Mouse (Mus musculus) adipocyte (in vitro differentiated cells): ENCODE data around the gene Kirrel3.

Experiments used
- DNase-seq: peaks from one replicate; pipeline ENCODE4 v3.0.0-alpha.2; 2016; ENCODE audit warnings: low spot score

Gene Kirrel3

GRCm38 (mm10) chr9:34507164-34507563, 21.5 kb downstream of the Kirrel3 start:
- DNase-seq = no peak

DNA sequence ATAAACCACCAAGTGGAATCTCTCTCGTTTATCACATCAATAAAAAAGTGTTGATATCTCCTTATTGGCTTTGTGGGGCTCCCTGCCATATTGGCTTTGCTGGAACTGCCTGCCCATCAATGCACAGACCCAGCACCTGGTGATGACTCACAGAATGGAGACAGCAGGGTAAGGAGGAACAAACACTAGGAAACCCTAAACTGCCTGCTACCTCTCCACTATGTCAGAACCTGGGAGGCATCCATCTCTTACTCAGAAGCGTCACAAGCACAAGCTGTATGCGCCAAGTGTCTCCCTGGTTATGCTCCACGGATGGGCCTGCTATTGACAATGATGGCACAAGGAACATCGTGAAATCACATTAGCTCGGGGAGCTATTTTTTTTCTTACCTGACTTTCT, 33.2 kb downstream of the Kirrel3 start:
- DNase-seq = no peak

DNA sequence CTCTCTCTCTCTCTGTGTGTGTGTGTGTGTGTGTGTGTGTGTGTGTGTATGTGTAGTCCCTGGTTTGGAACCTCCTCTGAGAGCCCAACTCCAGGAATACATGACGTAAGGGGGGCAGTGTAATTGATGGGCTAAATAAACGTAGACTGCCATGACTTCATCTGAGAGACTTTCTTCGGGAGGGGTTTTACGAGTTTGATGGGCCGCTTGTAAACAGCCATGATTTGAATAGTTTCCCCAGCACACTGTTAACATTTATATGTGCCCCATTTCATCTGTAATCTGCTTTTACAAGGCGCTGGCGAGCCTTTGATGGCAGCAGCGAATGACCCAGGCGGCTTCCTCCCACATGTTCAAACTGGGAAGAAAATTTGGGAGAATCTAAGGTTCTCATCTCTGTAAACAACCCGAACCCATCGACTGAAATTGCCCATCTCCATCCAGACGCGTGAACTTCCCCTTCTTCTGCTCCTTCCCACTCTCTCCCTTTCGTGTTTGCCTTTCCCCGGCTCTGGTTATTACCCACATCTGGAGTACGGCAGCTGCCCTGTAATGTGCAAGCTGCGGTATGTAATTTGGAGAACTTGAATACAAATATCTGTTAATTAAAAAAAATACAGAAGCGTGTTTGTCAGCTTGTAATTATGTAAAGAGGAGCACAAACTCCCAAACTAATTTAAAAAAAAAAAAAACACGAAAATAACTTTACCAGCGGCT, 34.7 kb downstream of the Kirrel3 start:
- no peak for DNase-seq

- DNase-seq = no peak
Measured at GRCm38 (mm10) chr9:34525695-34526094, 40.0 kb downstream of the Kirrel3 start.

GRCm38 (mm10) chr9:34538591-34539335, 53.1 kb downstream of the Kirrel3 start:
- no peak for DNase-seq

DNA sequence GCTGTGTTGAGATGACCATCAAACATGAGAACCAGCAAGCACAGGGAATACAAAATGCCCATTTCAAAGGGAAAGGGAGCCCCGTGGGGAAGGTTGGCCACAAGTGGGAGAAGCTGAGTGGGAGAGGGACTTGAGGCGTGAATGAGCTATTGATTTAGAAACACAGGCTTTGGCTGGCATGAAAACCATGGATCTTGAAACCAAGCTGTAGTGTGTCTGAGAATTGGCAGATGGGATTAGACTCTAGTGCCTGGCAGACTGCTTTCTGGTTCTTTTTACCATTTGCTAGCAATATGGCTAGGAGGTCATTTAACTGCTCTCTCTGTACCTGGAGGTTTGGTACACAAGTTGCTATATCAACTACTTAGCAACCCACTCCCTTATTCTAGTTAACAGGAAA, 56.2 kb downstream of the Kirrel3 start:
- no peak for DNase-seq

- DNase-seq = no peak
Measured at GRCm38 (mm10) chr9:34555699-34556098, 70.0 kb downstream of the Kirrel3 start.

- no peak for DNase-seq
Measured at GRCm38 (mm10) chr9:34557846-34558245, 72.2 kb downstream of the Kirrel3 start.

- peak; percentile 22 for DNase-seq
Measured at GRCm38 (mm10) chr9:34558291-34558899, 72.7 kb downstream of the Kirrel3 start.

DNA sequence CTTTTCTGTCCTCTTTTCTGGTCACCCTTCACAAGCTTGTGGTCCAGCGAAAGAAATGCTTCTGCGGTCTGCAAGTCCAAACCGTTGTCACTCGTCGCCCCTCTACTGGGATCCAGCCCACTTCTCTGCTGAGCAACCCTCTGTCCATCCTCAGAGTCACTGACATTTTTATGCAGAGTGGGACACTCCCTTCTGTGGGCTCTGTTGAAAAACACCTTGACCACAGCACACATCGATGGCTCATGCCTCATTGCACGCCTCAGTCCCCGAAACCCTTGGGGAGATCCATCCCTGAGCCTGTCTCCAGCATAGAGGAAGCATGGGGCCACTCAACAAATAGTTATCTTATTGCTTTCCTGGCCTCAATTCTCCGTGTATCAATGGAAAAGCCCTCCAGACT, 73.4 kb downstream of the Kirrel3 start:
- DNase-seq = no peak

GRCm38 (mm10) chr9:34561281-34561680, 75.6 kb downstream of the Kirrel3 start:
- no peak for DNase-seq

DNA sequence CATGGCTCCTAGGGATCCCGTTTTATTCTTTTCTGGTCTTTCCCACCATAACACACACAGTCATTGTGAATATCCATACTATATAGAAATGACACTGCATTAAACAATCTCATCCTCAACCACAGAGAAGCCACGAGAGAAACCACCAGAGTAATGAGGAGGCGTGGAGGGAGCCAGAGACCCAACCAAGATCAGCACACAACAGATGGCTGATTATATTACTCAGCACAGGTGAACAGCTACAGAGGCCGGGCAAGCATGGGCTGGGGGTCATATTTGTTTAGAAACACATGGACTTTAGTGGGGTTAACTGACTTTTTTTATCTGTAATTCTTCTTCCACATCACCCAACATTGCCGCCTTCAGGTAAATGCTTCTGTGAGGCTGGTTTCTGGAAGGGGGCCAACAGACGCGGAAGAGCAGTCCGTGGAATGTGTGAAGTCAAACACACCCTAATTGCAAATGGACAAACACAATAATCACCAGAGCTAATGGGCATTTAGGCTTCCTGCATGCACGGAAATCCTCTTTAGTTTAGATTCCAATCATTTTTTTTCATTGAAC, 76.8 kb downstream of the Kirrel3 start:
- DNase-seq = no peak

DNA sequence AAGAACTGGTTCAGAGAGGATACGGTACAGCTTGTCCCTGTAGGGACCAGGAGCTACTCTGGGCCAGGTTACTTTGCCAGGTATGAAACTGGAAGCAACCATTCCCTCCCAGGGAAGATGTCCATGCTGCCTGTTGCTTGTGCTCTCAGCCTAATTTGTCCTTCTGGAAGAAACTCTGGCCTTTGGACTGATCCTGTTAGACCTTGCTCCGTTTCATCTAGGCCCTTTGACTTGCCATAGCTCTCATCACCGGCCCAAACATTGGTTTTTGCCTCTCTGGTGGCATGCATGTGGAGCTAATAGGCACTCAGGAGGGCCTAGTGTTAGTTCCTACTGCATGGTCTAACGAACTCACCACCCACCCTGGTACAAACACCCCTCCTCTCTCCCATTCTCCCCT, 88.2 kb downstream of the Kirrel3 start:
- no peak for DNase-seq

GRCm38 (mm10) chr9:34574611-34575010, 88.9 kb downstream of the Kirrel3 start:
- DNase-seq = no peak

DNA sequence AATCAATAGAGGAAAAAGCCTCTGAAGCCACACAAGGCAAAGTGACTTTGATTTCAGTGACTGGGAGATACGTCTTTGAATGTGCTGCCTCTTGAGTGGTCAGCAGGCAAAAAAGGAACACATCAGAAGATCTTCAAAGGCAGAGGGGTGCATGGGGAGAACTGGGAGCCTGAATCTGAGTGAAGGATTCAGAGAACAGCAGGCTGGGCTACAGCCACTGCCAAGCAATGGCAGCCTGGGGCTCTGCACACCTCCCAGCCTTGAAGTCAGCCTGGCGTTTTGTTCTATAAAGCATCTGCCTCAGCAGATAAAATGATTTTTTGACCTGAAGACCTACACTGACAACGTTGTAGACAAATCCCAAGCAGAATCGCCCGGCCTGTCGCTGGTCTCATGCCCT, 93.5 kb downstream of the Kirrel3 start:
- no peak for DNase-seq

DNA sequence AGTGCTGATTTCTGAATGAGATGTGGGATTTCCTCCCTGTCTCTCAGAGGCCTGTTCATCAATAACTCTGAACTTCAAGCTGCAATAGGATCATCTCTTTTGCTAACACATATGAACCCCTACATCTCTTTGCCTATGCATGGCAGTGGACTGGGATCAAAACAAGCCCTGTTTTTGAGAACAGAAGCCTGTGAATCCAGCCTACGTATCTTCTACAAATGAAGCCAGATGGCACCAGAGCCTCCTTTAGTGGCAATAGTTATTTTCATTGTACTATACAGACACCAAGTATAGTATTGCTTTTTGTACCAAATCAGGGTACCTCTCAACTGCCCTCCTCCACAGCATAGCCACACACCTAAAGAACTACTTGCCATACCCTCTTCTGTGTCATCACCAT, 94.4 kb downstream of the Kirrel3 start:
- DNase-seq = no peak

GRCm38 (mm10) chr9:34582496-34582895, 96.8 kb downstream of the Kirrel3 start:
- no peak for DNase-seq

- DNase-seq = no peak
Measured at GRCm38 (mm10) chr9:34585487-34585886, 99.8 kb downstream of the Kirrel3 start.

GRCm38 (mm10) chr9:34586080-34586479, 100.4 kb downstream of the Kirrel3 start:
- no peak for DNase-seq

DNA sequence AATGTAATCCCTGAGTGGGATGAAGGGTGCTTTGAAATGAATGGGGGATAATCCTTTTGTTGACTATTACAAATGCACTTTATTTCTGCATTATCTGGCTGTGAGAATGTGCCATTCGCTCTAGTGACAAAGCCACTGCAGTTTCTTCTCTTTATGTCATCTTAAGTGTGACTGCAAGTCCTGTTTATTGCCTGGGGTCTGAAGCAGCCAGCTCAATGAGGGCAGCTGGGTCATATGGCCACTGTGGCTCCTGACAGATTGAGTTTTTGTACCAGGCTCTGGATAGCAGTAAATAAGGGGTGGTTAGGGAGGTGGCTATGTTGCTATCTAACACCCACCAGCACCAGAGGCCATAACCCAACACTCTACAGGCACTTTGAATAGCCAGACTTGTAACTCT, 104.1 kb downstream of the Kirrel3 start:
- DNase-seq = no peak

- DNase-seq = no peak
Measured at GRCm38 (mm10) chr9:34592073-34592610, 106.4 kb downstream of the Kirrel3 start.

DNA sequence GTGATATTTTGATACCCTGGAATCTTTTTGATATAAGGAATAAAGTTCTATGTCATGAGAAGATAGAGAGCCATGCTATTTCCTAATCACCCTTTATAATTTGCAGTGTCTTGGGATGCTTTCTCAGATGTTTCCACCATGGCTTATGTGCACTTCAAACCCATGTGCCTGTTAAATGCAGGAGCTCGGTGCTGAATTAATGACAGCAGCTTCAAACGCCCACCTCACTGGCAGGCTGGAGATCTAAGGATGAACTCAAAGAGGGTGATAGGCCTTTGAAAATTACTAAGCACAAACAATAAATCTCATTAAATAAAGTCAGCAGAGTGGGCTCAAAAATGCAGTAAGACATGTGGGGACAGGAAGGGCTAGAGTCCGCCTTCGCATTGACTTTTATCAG, 108.2 kb downstream of the Kirrel3 start:
- DNase-seq = no peak

DNA sequence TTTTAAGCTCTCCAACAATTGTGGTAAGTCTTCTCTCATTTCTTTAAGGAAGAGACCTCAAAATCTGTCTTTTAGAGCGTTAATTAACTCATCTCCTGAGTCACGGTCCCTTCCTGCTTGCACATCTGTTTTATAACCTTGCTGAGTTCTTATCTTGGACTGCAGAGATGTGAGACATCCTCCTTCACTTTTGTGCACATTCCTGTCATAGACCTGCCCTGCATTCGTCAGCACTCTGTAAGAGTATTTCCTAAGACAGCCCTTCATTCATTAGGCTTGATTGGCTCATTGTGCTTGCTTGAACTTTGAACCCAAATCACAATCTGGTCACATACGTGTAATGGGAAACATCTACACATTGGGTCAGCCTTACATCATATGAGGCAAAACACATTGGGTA, 114.6 kb downstream of the Kirrel3 start:
- DNase-seq = no peak
